Mouse (Mus musculus) kidney, adult 18-20 months (tissue): ENCODE results near the gene Invs.
A peak's percentile ranks its signal among the peaks of the same experiment; 100 is the strongest.

Source experiments
- DNase-seq: peaks from one replicate; pipeline ENCODE4 v3.0.0; 2021

Gene Invs

GRCm38 (mm10) chr4:48279498-48280134, at the start of gene Invs, which contains the start of gene Erp44:
Invs (plus strand) TSS chr4:48279760.
Erp44 (minus strand) TSS chr4:48279558.
- peak; percentile 95 for DNase-seq

GRCm38 (mm10) chr4:48236721-48237120, 42.8 kb upstream of the Invs start:
- DNase-seq: no peak

GRCm38 (mm10) chr4:48239046-48239445, 40.5 kb upstream of the Invs start:
- DNase-seq: no peak

GRCm38 (mm10) chr4:48242482-48242881, 37.1 kb upstream of the Invs start:
- no peak for DNase-seq

- DNase-seq: no peak
Observed at GRCm38 (mm10) chr4:48243737-48244136, 35.8 kb upstream of the Invs start.

GRCm38 (mm10) chr4:48244280-48244679, 35.3 kb upstream of the Invs start:
- DNase-seq: no peak

- no peak for DNase-seq
Observed at GRCm38 (mm10) chr4:48253266-48253665, 26.3 kb upstream of the Invs start.

GRCm38 (mm10) chr4:48258045-48258444, 21.5 kb upstream of the Invs start:
- DNase-seq: no peak

- DNase-seq: no peak
Observed at GRCm38 (mm10) chr4:48267683-48268082, 11.9 kb upstream of the Invs start.

- no peak for DNase-seq
Observed at GRCm38 (mm10) chr4:48268127-48268526, 11.4 kb upstream of the Invs start.

GRCm38 (mm10) chr4:48270532-48270931, 9.0 kb upstream of the Invs start:
- no peak for DNase-seq

GRCm38 (mm10) chr4:48271838-48272237, 7.7 kb upstream of the Invs start:
- DNase-seq: no peak

GRCm38 (mm10) chr4:48273119-48273829, 6.3 kb upstream of the Invs start:
- no peak for DNase-seq

- DNase-seq: no peak
Observed at GRCm38 (mm10) chr4:48275736-48276135, 3.8 kb upstream of the Invs start.

GRCm38 (mm10) chr4:48277011-48277410, 2.5 kb upstream of the Invs start:
- no peak for DNase-seq

- DNase-seq: no peak
Observed at GRCm38 (mm10) chr4:48278757-48279497, 633 bp upstream of the Invs start.

- DNase-seq: no peak
Observed at GRCm38 (mm10) chr4:48281121-48281520, 1.6 kb downstream of the Invs start.

GRCm38 (mm10) chr4:48287086-48287757, 7.7 kb downstream of the Invs start:
- no peak for DNase-seq

- no peak for DNase-seq
Observed at GRCm38 (mm10) chr4:48314814-48315213, 35.3 kb downstream of the Invs start.

GRCm38 (mm10) chr4:48316036-48316435, 36.5 kb downstream of the Invs start:
- DNase-seq: no peak

- no peak for DNase-seq
Observed at GRCm38 (mm10) chr4:48321276-48321675, 41.7 kb downstream of the Invs start.

- DNase-seq: no peak
Observed at GRCm38 (mm10) chr4:48322095-48322494, 42.5 kb downstream of the Invs start.

GRCm38 (mm10) chr4:48327192-48327591, 47.6 kb downstream of the Invs start:
- no peak for DNase-seq
